Mouse (Mus musculus): ENCODE data around the gene Igbp1. TPM values are rescaled to one million over a fixed set of nuclear protein-coding genes. Genes with fewer than 3 reads are reported as not detected.

Gene Igbp1
- total and polyA plus RNA-seq, 3 experiments = 72.7 to 116 (median 92.6) TPM

DNA sequence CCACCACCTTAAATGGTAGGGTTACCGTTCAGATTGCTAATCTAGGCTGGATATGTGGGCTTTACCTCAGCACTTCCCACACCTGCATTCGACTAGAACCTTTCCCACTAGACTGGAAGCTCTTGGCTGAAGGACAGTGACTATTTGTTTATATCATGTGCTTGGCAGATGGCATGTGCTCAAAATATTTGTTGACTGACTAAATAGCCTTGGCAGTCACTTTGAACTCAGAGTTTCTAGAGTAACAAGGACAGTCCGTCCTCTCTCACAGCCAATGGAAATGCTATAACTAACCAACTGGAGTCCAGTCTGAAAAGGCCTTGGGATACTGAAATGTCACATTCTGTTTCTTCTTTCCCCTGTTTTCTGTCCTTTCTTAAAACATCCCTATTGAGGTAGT, 22.6 kb upstream of the Igbp1 start:
- dilution Hi-C loops (cut with MboI; ENCODE audit: extremely low pct_ligation_motif_present, extremely low pct_unique_long_range_greater_than_20kb, low sequenced_read_pairs) (no loop called here), in situ Hi-C loops (cut with MboI; ENCODE audit: low pct_ligation_motif_present, low pct_unique_long_range_greater_than_20kb, low sequenced_read_pairs) (no loop called here)
- Histone ChIP-seq H3K4me3 (replicated peaks in 1 of 3; ENCODE audit: low read depth in 2 of 3, low read length in 2 of 3, poor library complexity in 1 of 3) (no peak overlapping the region), H3K9me3 (replicated peaks; ENCODE audit: low read length) (no peaks in the 10 kb centered on the region), H3K27ac (ENCODE audit: insufficient read depth, low read depth) (no peak overlapping the region), H3K36me3 (replicated peaks in 1 of 2; ENCODE audit: control insufficient read depth in 1 of 2, insufficient read depth in 1 of 2, low read length in 1 of 2) (no peaks in the 10 kb centered on the region), H3K79me2 (replicated peaks; ENCODE audit: control insufficient read depth, extremely low read depth, insufficient read depth, poor library complexity, severe bottlenecking) (no peaks in the 10 kb centered on the region), H3K4me2 (ENCODE audit: insufficient read depth, low read depth, poor library complexity, severe bottlenecking) (no peak overlapping the region), H3K27me3 (replicated peaks) (no peaks in the 10 kb centered on the region), H3K9ac (ENCODE audit: insufficient read depth, low read depth) (no peak overlapping the region), H3K4me1 (ENCODE audit: control insufficient read depth in 1 of 2, insufficient read depth in 2 of 2) (peaks cover 0 to 19% of the 10 kb centered on the region in 2 experiments; a peak in 2 of 4 replicates)
- no peak for DNase-seq (ENCODE audit: extremely low read depth)
- no peak for TF ChIP-seq CHD1 (IDR thresholded peaks at IDR 0.05; ENCODE audit: low read depth, low read length)
- TF ChIP-seq MEF2A (IDR thresholded peaks at IDR 0.05; ENCODE audit: borderline replicate concordance, low read depth, low read length) = no peak
- TF ChIP-seq POLR2AphosphoS2 (IDR thresholded peaks at IDR 0.05; ENCODE audit: low read depth, low read length) = no peak

DNA sequence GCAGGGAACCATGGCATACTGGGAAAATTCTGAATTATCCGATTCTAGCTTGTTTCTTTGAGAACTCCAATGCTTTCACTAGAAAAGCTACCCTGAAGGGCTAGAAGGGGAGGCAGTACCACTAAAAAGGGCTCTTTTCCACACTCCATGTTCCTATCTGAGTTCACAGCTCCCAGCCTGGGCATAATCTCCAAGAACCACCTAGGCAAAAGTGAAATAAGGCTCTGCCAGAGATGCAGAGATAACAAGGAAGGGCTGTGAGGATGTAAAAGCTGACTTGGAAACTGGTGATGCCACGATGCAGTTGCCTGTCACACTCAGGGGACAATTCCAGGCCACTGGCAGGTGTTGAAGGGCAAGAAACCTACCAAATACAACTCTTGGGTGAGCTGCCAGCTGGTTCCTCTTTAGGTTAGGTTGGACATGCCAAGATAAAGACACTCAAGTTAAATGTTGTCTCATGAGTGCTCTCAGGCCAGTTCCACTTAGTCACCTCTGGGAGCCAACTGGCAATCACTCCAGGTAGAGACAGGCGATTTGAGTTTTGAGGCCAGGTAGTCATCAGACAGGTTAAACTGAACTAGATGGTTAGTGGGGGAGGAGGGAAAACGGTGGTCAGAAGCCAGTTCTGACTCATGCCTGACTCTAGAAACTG, 18.4 kb upstream of the Igbp1 start:
- no peak overlapping the region for H3K9ac ChIP-seq (ENCODE audit: insufficient read depth, low read depth)
- H3K4me2 ChIP-seq (ENCODE audit: insufficient read depth, low read depth, poor library complexity, severe bottlenecking) = no peak overlapping the region
- TF ChIP-seq CTCF (conservative IDR thresholded peaks at IDR 0.05 in 1 of 2, IDR thresholded peaks at IDR 0.05 in 1 of 2; ENCODE audit: low read depth in 2 of 2, low read length in 2 of 2) = no peak
- TF ChIP-seq POLR2A (IDR thresholded peaks at IDR 0.05; ENCODE audit: low read depth, low read length) = no peak
- no peak for TF ChIP-seq ZMIZ1 (IDR thresholded peaks at IDR 0.05; ENCODE audit: low read depth, low read length)
- TF ChIP-seq IRF4 (IDR thresholded peaks at IDR 0.05; ENCODE audit: low read depth, low read length) = 0 out of 2 replicates have a peak, but pooled peaks have one; percentile 7
- in situ Hi-C loops (cut with MboI; ENCODE audit: low pct_ligation_motif_present, low pct_unique_long_range_greater_than_20kb, low sequenced_read_pairs) (no loop called here), dilution Hi-C loops (cut with MboI; ENCODE audit: extremely low pct_ligation_motif_present, extremely low pct_unique_long_range_greater_than_20kb, low sequenced_read_pairs) (no loop called here)
- no peaks in the 10 kb centered on the region for H3K9me3 ChIP-seq (replicated peaks; ENCODE audit: low read length)
- no peak overlapping the region for H3K27ac ChIP-seq (ENCODE audit: insufficient read depth, low read depth)
- peaks cover 0 to 15% of the 10 kb centered on the region in 2 experiments; a peak in 2 of 4 replicates for H3K4me1 ChIP-seq (ENCODE audit: control insufficient read depth in 1 of 2, insufficient read depth in 2 of 2)
- H3K79me2 ChIP-seq (replicated peaks; ENCODE audit: control insufficient read depth, extremely low read depth, insufficient read depth, poor library complexity, severe bottlenecking) = no peaks in the 10 kb centered on the region
- DNase-seq (ENCODE audit: extremely low read depth) = no peak
- no peak overlapping the region for H3K4me3 ChIP-seq (replicated peaks in 1 of 3; ENCODE audit: low read depth in 2 of 3, low read length in 2 of 3, poor library complexity in 1 of 3)
- no peaks in the 10 kb centered on the region for H3K36me3 ChIP-seq (replicated peaks in 1 of 2; ENCODE audit: control insufficient read depth in 1 of 2, insufficient read depth in 1 of 2, low read length in 1 of 2)
- H3K27me3 ChIP-seq (replicated peaks) = no peaks in the 10 kb centered on the region

DNA sequence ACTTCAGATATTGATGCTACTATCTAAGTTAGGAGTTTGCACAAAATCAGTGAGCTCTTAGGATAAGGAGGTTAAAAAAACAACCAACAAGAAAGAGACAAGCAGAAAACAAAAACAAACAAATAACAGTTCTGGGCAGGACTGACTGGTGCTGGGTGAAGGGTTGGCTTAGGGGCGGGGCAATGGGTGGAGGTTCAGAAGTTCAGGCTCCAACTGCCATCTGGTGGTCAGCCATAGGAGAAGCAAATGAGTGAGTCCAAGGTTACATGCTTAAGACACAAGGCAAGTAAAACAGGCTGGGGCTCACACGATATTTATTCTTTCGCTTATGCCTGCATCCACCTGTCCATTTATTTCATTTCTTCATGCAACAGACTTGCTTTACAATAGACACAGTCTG, 13.8 kb upstream of the Igbp1 start:
- peak; percentile 70 for DNase-seq (ENCODE audit: extremely low read depth)
- no peaks in the 10 kb centered on the region for H3K9me3 ChIP-seq (replicated peaks; ENCODE audit: low read length)
- H3K4me2 ChIP-seq (ENCODE audit: insufficient read depth, low read depth, poor library complexity, severe bottlenecking) = 0 out of 2 replicates have a peak overlapping the region, but pooled peaks have one; percentile 24
- no peak overlapping the region for H3K4me3 ChIP-seq (replicated peaks in 1 of 3; ENCODE audit: low read depth in 2 of 3, low read length in 2 of 3, poor library complexity in 1 of 3)
- in situ Hi-C loops (cut with MboI; ENCODE audit: low pct_ligation_motif_present, low pct_unique_long_range_greater_than_20kb, low sequenced_read_pairs) (no loop called here), dilution Hi-C loops (cut with MboI; ENCODE audit: extremely low pct_ligation_motif_present, extremely low pct_unique_long_range_greater_than_20kb, low sequenced_read_pairs) (no loop called here)
- no peaks in the 10 kb centered on the region for H3K27me3 ChIP-seq (replicated peaks)
- H3K36me3 ChIP-seq (replicated peaks in 1 of 2; ENCODE audit: control insufficient read depth in 1 of 2, insufficient read depth in 1 of 2, low read length in 1 of 2) = no peaks in the 10 kb centered on the region
- peaks cover 3 to 20% of the 10 kb centered on the region in 2 experiments; a peak in 2 of 4 replicates for H3K4me1 ChIP-seq (ENCODE audit: control insufficient read depth in 1 of 2, insufficient read depth in 2 of 2)
- no peak overlapping the region for H3K27ac ChIP-seq (ENCODE audit: insufficient read depth, low read depth)
- no peak for TF ChIP-seq KAT2A (IDR thresholded peaks at IDR 0.05; ENCODE audit: insufficient replicate concordance, low read length)
- no peak for TF ChIP-seq HCFC1 (IDR thresholded peaks at IDR 0.05; ENCODE audit: low read depth, low read length)
- TF ChIP-seq POLR2AphosphoS2 (IDR thresholded peaks at IDR 0.05; ENCODE audit: low read depth, low read length) = no peak
- TF ChIP-seq ETS1 (conservative IDR thresholded peaks at IDR 0.05; ENCODE audit: low read depth, low read length) = no peak
- TF ChIP-seq MAZ (IDR thresholded peaks at IDR 0.05; ENCODE audit: low read depth, low read length) = no peak
- TF ChIP-seq CTCF (conservative IDR thresholded peaks at IDR 0.05 in 1 of 2, IDR thresholded peaks at IDR 0.05 in 1 of 2; ENCODE audit: low read depth in 2 of 2, low read length in 2 of 2) = peak in 1 of 2 experiments; percentile 77; a peak in 2 of 4 replicates
- peak; percentile 83 for TF ChIP-seq RAD21 (IDR thresholded peaks at IDR 0.05; ENCODE audit: low read depth, low read length)
- TF ChIP-seq ELF1 (IDR thresholded peaks at IDR 0.05; ENCODE audit: low read depth, low read length) = no peak
- no peak for TF ChIP-seq ZC3H11A (IDR thresholded peaks at IDR 0.05; ENCODE audit: low read depth, low read length)
- peak; percentile 79 for TF ChIP-seq SMC3 (IDR thresholded peaks at IDR 0.05; ENCODE audit: low read depth, low read length)
- no peak for TF ChIP-seq ZNF384 (IDR thresholded peaks at IDR 0.05; ENCODE audit: low read depth, low read length)
- no peak for TF ChIP-seq NELFE (IDR thresholded peaks at IDR 0.05; ENCODE audit: low read depth, low read length)
- H3K9ac ChIP-seq (ENCODE audit: insufficient read depth, low read depth) = no peak overlapping the region; the same call in 1 of the 2 replicates
- no peaks in the 10 kb centered on the region for H3K79me2 ChIP-seq (replicated peaks; ENCODE audit: control insufficient read depth, extremely low read depth, insufficient read depth, poor library complexity, severe bottlenecking)
